8 mouse cellular contexts compared by ENCODE assay signal in the genomic region with DNA sequence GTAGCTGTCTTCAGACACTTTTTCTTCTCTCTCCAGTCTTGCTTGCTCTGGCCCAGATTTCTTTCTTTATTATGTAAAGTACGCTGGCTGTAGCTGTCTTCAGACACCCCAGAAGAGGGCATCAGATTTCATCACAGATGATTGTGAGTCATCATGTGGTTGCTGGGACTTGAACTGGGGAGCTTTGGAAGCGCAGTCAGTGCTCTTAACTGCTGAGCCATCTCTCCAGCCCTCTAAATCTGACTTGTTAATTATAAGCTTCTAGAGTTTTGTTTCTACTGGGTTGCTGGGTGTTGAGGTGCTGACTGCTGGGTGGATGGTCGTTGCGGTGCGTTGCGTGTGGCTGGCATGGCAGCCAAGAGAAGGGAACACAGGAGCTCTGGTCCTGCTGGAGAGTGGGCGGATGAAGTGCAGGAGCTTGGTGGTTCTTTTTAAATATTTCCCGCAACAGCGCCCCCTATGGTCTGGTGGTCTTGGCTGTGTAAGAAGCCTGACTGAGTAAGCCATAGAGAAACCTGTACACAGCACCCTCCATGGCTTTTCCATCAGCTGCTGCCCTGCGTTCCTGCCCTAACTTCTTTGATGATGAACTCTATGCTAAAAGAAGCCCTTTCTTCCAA. TPM values are rescaled to one million over a fixed set of nuclear protein-coding genes. Genes with fewer than 3 reads are reported as not detected.
DNase-seq lines count a peak whose midpoint lies in the region; ATAC-seq and TF ChIP-seq lines count a peak whose summit lies in the region.
"Had no signal": no experiment of that assay in that cellular context is flagged by ENCODE, and none has a peak within 500 bp of the region (broad histone marks: within the 10 kb centered on the region; RNA-seq: fewer than 3 reads in every experiment).

No protein-coding gene starts in this region.

- no peaks in the 10 kb centered on the region for H3K27me3 ChIP-seq in MEL (ENCODE audit: control insufficient read depth in 1 of 2, insufficient read depth in 2 of 2, low read length in 2 of 2)
- H3K27me3 ChIP-seq: lung, embryonic 15.5 days had no signal

- H3K36me3 ChIP-seq in MEL (ENCODE audit: control insufficient read depth in 1 of 2, insufficient read depth in 2 of 2, low read length in 2 of 2), result peaks cover 0 to 26% of the 10 kb centered on the region in 2 experiments; a peak in 2 of 4 replicates

- H3K4me3 ChIP-seq in layer of hippocampus, adult 2 months, result no peak overlapping the region
- H3K4me3 ChIP-seq in MEL (ENCODE audit: control insufficient read depth in 1 of 2, insufficient read depth in 1 of 2, low read depth in 2 of 2, low read length in 2 of 2), result no peak overlapping the region
- H3K4me3 ChIP-seq: lung, embryonic 15.5 days had no signal

- no peaks in the 10 kb centered on the region for H3K79me2 ChIP-seq in MEL (ENCODE audit: control insufficient read depth, insufficient read depth, low read length, poor library complexity)

- H3K27ac ChIP-seq in layer of hippocampus, adult 2 months, result no peak overlapping the region
- H3K27ac ChIP-seq in MEL (ENCODE audit: control insufficient read depth, low read depth, low read length), result no peak overlapping the region
- H3K27ac ChIP-seq: lung, embryonic 15.5 days had no signal

- TF ChIP-seq EP300 in MEL (IDR thresholded peaks at IDR 0.05; ENCODE audit: low read depth in 1 of 2, low read length in 2 of 2), result no peak

- DNase-seq in layer of hippocampus, adult 2 months (ENCODE audit: low spot score in 2 of 2), result no peak
- DNase-seq in layer of hippocampus, adult 8-10 months (ENCODE audit: low spot score in 2 of 2), result no peak
- peak; percentile 81 for DNase-seq in MEL (ENCODE audit: low read depth, low spot score)
- DNase-seq in c-Kit-positive CD71-positive TER-119-positive erythroid progenitor cells, embryonic 14.5 days (ENCODE audit: low spot score), result peak; percentile 57
- no peak for DNase-seq in layer of hippocampus, postnatal 36 days
- DNase-seq in frontal cortex, postnatal 25 days (ENCODE audit: low spot score in 2 of 2), result no peak

- no peaks in the 10 kb centered on the region for H3K4me1 ChIP-seq in MEL (ENCODE audit: control insufficient read depth in 1 of 2, insufficient read depth in 2 of 2, low read length in 2 of 2)
- H3K4me1 ChIP-seq: lung, embryonic 15.5 days had no signal

- no peak overlapping the region for H3K9ac ChIP-seq in MEL (ENCODE audit: control insufficient read depth, low read depth, low read length, poor library complexity, severe bottlenecking)
- H3K9ac ChIP-seq: lung, embryonic 15.5 days had no signal

- ATAC-seq in megakaryocyte, adult 5-6 weeks (ENCODE audit: poor library complexity, severe bottlenecking), result 0 out of 2 replicates have a peak, but pooled peaks have one; percentile 33

- no peaks in the 10 kb centered on the region for H3K9me3 ChIP-seq in MEL (replicated peaks; ENCODE audit: insufficient read depth, low read length)
- H3K9me3 ChIP-seq: lung, embryonic 15.5 days had no signal

- peak; percentile 61 for TF ChIP-seq CTCF in layer of hippocampus, adult 2 months (conservative IDR thresholded peaks at IDR 0.05)
- TF ChIP-seq CTCF in MEL (IDR thresholded peaks at IDR 0.05 in 2 of 3, conservative IDR thresholded peaks at IDR 0.05 in 1 of 3; ENCODE audit: control insufficient read depth in 1 of 3, insufficient read depth in 1 of 3, low read depth in 2 of 3, low read length in 3 of 3, poor library complexity in 1 of 3, severe bottlenecking in 1 of 3), result peak; percentile 62 to 66 (median 64)

- no peak for TF ChIP-seq RAD21 in MEL (IDR thresholded peaks at IDR 0.05; ENCODE audit: low read depth, low read length)

- TF ChIP-seq POLR2A in MEL (IDR thresholded peaks at IDR 0.05; ENCODE audit: control insufficient read depth in 1 of 2, insufficient read depth in 1 of 2, low read depth in 1 of 2, low read length in 2 of 2, poor library complexity in 1 of 2), result no peak

TF ChIP-seq in MEL, 35 proteins besides CTCF, POLR2A, EP300 and RAD21:
- TF ChIP-seq GATA1 (IDR thresholded peaks at IDR 0.05; ENCODE audit: low read depth, low read length) (no peak), POLR2AphosphoS2 (IDR thresholded peaks at IDR 0.05; ENCODE audit: low read length) (no peak), TAL1 (IDR thresholded peaks at IDR 0.05; ENCODE audit: low read length) (no peak), ELF1 (IDR thresholded peaks at IDR 0.05; ENCODE audit: low read depth, low read length) (no peak), NRF1 (IDR thresholded peaks at IDR 0.05; ENCODE audit: insufficient read depth, low read depth, low read length, poor library complexity, severe bottlenecking) (no peak), BHLHE40 (IDR thresholded peaks at IDR 0.05; ENCODE audit: borderline replicate concordance, low read depth, low read length) (no peak), MAFK (IDR thresholded peaks at IDR 0.05; ENCODE audit: borderline replicate concordance, low read depth, low read length) (no peak), MEF2A (IDR thresholded peaks at IDR 0.05; ENCODE audit: extremely low read depth, insufficient replicate concordance, low read depth, low read length, poor library complexity, severe bottlenecking) (no peak), USF2 (IDR thresholded peaks at IDR 0.05; ENCODE audit: borderline replicate concordance in 1 of 2, insufficient read depth in 1 of 2, low read depth in 1 of 2, low read length in 2 of 2) (no peak), SIN3A (IDR thresholded peaks at IDR 0.05; ENCODE audit: low read length) (no peak), CHD2 (IDR thresholded peaks at IDR 0.05; ENCODE audit: low read length) (no peak), ZKSCAN1 (IDR thresholded peaks at IDR 0.05; ENCODE audit: low read depth, low read length) (no peak), ZNF384 (IDR thresholded peaks at IDR 0.05; ENCODE audit: low read depth, low read length) (no peak)

RNA-seq across cellular contexts. Expression of a gene that starts 14.8 kb away (rescaled TPM):
- total RNA-seq in layer of hippocampus, adult 2 months (2021), result 10 to 100 TPM; 33.7 to 37.3 TPM
- total RNA-seq in layer of hippocampus, adult 8-10 months (2022), result 10 to 100 TPM; 32.5 to 42.6 (median 34.8) TPM
- 37.3 and 37.7 TPM in 2 replicates for total RNA-seq in MEL (2012; rRNA removed)
- polyA plus RNA-seq in MEL (2012; ENCODE audit: insufficient read depth in 1 of 2, insufficient read length in 2 of 2, low read depth in 1 of 2, low replicate concordance in 2 of 2, missing spikeins in 1 of 2), result 10 to 100 TPM in 1 of 2 experiments, not detected in 1; 24.4 TPM
- total RNA-seq in megakaryocyte, adult 5-6 weeks (2015), result 25.9 and 30.3 TPM in 2 replicates
- 14.7 and 18.4 TPM in 2 replicates for total RNA-seq in megakaryocyte, adult 5-6 weeks (2017)
- total RNA-seq in layer of hippocampus, postnatal 36 days (2021), result 10 to 100 TPM; 41.1 to 43.6 TPM

RNA-seq across cellular contexts. Expression of a gene that starts 52.7 kb away (rescaled TPM):
- total RNA-seq in layer of hippocampus, adult 2 months (2021), result 1 to 10 TPM; 1.4 to 2.4 TPM
- total RNA-seq in layer of hippocampus, adult 8-10 months (2022), result 1 to 10 TPM; 1.3 to 2.5 (median 2.0) TPM
- 0.39 and 0.56 TPM in 2 replicates for total RNA-seq in MEL (2012; rRNA removed)
- 1 to 10 TPM in 1 of 2 experiments, not detected in 1; 2.1 TPM for polyA plus RNA-seq in MEL (2012; ENCODE audit: insufficient read depth in 1 of 2, insufficient read length in 2 of 2, low read depth in 1 of 2, low replicate concordance in 2 of 2, missing spikeins in 1 of 2)
- total RNA-seq in megakaryocyte, adult 5-6 weeks (2015), result 0.33 and 0.43 TPM in 2 replicates
- total RNA-seq in megakaryocyte, adult 5-6 weeks (2017), result 0.26 TPM in 1 of 2 replicates, not detected in the other
- total RNA-seq in layer of hippocampus, postnatal 36 days (2021), result 1 to 10 TPM; 1.5 to 1.9 TPM

RNA-seq across cellular contexts. Expression of a gene that starts 52.8 kb away (rescaled TPM):
- total RNA-seq in layer of hippocampus, adult 2 months (2021), result 10 to 100 TPM; 11.3 to 16.4 TPM
- total RNA-seq in layer of hippocampus, adult 8-10 months (2022), result 10 to 100 TPM; 15.0 to 18.9 (median 15.7) TPM
- 6.9 and 7.1 TPM in 2 replicates for total RNA-seq in MEL (2012; rRNA removed)
- polyA plus RNA-seq in MEL (2012; ENCODE audit: insufficient read depth in 1 of 2, insufficient read length in 2 of 2, low read depth in 1 of 2, low replicate concordance in 2 of 2, missing spikeins in 1 of 2), result 10 to 100 TPM in 1 of 2 experiments, not detected in 1; 11.5 TPM
- 0.80 and 1.3 TPM in 2 replicates for total RNA-seq in megakaryocyte, adult 5-6 weeks (2015)
- total RNA-seq in megakaryocyte, adult 5-6 weeks (2017), result 0.45 and 2.9 TPM in 2 replicates
- total RNA-seq in layer of hippocampus, postnatal 36 days (2021), result 10 to 100 TPM; 12.4 to 12.6 TPM

RNA-seq across cellular contexts. Expression of a gene that starts 59.9 kb away (rescaled TPM):
- 10 to 100 TPM; 17.6 to 21.6 TPM for total RNA-seq in layer of hippocampus, adult 2 months (2021)
- 10 to 100 TPM; 19.4 to 23.8 (median 20.5) TPM for total RNA-seq in layer of hippocampus, adult 8-10 months (2022)
- 5.3 TPM in 2 replicates for total RNA-seq in MEL (2012; rRNA removed)
- 10 to 100 TPM; 14.1 to 38.2 TPM for polyA plus RNA-seq in MEL (2012; ENCODE audit: insufficient read depth in 1 of 2, insufficient read length in 2 of 2, low read depth in 1 of 2, low replicate concordance in 2 of 2, missing spikeins in 1 of 2)
- 15.4 and 15.5 TPM in 2 replicates for total RNA-seq in megakaryocyte, adult 5-6 weeks (2015)
- total RNA-seq in megakaryocyte, adult 5-6 weeks (2017), result 5.1 and 6.3 TPM in 2 replicates
- total RNA-seq in layer of hippocampus, postnatal 36 days (2021), result 10 to 100 TPM; 18.4 to 23.0 TPM

RNA-seq across cellular contexts. Expression of a gene that starts 60.0 kb away (rescaled TPM):
- 10 to 100 TPM; 71.7 to 72.0 TPM for total RNA-seq in layer of hippocampus, adult 2 months (2021)
- total RNA-seq in layer of hippocampus, adult 8-10 months (2022), result 10 to 100 TPM; 67.5 to 74.9 (median 70.7) TPM
- total RNA-seq in MEL (2012; rRNA removed), result 99.0 and 104 TPM in 2 replicates
- polyA plus RNA-seq in MEL (2012; ENCODE audit: insufficient read depth in 1 of 2, insufficient read length in 2 of 2, low read depth in 1 of 2, low replicate concordance in 2 of 2, missing spikeins in 1 of 2), result 100 to 1,000 TPM in 1 of 2 experiments, not detected in 1; 124 TPM
- total RNA-seq in megakaryocyte, adult 5-6 weeks (2015), result 103 and 111 TPM in 2 replicates
- 47.7 and 53.2 TPM in 2 replicates for total RNA-seq in megakaryocyte, adult 5-6 weeks (2017)
- total RNA-seq in layer of hippocampus, postnatal 36 days (2021), result 10 to 100 TPM; 65.6 to 77.6 TPM

Comparison
In these comparisons a context has a peak if more than half of its experiments do, and no peak if none do; other contexts are left out.
1. DNase-seq: peak in MEL (single experiment) and c-Kit-positive CD71-positive TER-119-positive erythroid progenitor cells, embryonic 14.5 days (single experiment); none in layer of hippocampus, adult 2 months (0 of 2), layer of hippocampus, adult 8-10 months (0 of 2), layer of hippocampus, postnatal 36 days (0 of 2) and frontal cortex, postnatal 25 days (0 of 2).